13 mouse cellular contexts compared by ENCODE assay signal in the genomic region with DNA sequence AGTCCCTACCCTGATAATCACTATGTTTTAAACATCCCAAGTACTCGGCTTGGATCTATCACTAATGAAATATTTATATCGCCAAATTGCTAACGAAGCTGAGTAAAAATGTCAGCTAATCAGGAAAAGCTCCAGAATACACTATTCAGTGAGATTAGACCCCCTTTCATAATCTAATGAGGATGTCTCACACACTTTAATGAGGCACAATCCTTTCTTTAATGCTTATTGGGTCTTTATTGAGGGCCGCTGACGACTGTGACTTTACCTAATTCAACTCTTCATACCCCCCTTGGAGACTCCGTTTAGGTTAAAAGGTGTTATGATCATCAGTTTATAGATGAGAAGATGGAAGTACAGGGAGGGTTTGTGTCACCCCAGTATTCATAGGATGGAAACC.
"Had no signal": no experiment of that assay in that cellular context is flagged by ENCODE, and none has a peak within 500 bp of the region (broad histone marks: within the 10 kb centered on the region; RNA-seq: fewer than 3 reads in every experiment).

No protein-coding gene starts in this region.

- H3K4me1 ChIP-seq: liver, embryonic 13.5 days had no signal

- H3K4me3 ChIP-seq: kidney, embryonic 15.5 days; left cerebral cortex, adult 2 months; liver, embryonic 13.5 days; midbrain, embryonic 13.5 days had no signal

- H3K27me3 ChIP-seq: kidney, embryonic 15.5 days; liver, embryonic 13.5 days; midbrain, embryonic 13.5 days had no signal

- H3K9me3 ChIP-seq: kidney, embryonic 15.5 days had no signal

- ATAC-seq: midbrain, embryonic 13.5 days had no signal

- H3K4me2 ChIP-seq: kidney, embryonic 15.5 days; liver, embryonic 13.5 days; midbrain, embryonic 13.5 days had no signal

- H3K36me3 ChIP-seq: kidney, embryonic 15.5 days; liver, embryonic 13.5 days; midbrain, embryonic 13.5 days had no signal

- H3K9ac ChIP-seq: kidney, embryonic 15.5 days; liver, embryonic 13.5 days; midbrain, embryonic 13.5 days had no signal

- H3K27ac ChIP-seq: left cerebral cortex, adult 2 months; liver, embryonic 13.5 days; macrophage; midbrain, embryonic 13.5 days had no signal

- DNase-seq: kidney, adult 8-10 months; kidney, postnatal 14 days; kidney, postnatal 4 days; layer of hippocampus, adult 9-11 months; layer of hippocampus, postnatal 36 days; liver, embryonic 13.5 days; lung, adult 2 months; thymus, adult 18-20 months; thymus, postnatal 36 days had no signal
